Mouse (Mus musculus): ENCODE results near the gene Lingo1. TPM values are rescaled to one million over a fixed set of nuclear protein-coding genes. Genes with fewer than 3 reads are reported as not detected.
A peak's percentile ranks its signal among the peaks of the same experiment; 100 is the strongest.

Gene Lingo1
- polyA plus RNA-seq (2015; fragmentation: Nextera tagmentation; extraction: Ambion mirVana) = 1.3 TPM in 2 replicates

- 2% methylated on average over 73 of the region's 88 CpGs for WGBS
- no peak for ATAC-seq
- peak within 1 kb of the TSS; percentile 34 for H3K4me3 ChIP-seq (ENCODE audit: low read depth, low read length)
- no peaks in the 10 kb centered on the region for H3K36me3 ChIP-seq (ENCODE audit: insufficient read depth, low read length)
- TF ChIP-seq CTCF (IDR thresholded peaks at IDR 0.05) (no peak), EP300 (IDR thresholded peaks at IDR 0.05) (no peak)
- H3K27me3 ChIP-seq (replicated peaks; ENCODE audit: insufficient read depth, low read length) = peaks cover 34% of the 10 kb centered on the region
- no peak for DNase-seq (ENCODE audit: low spot score)
- peaks cover 3% of the 10 kb centered on the region; the same call in 1 of the 2 replicates for H3K4me1 ChIP-seq (ENCODE audit: insufficient read depth, low read depth, low read length)
- peak within 1 kb of the TSS; percentile 64 for H3K4me2 ChIP-seq (replicated peaks; ENCODE audit: low read depth, low read length)
- H3K9me3 ChIP-seq (ENCODE audit: low read length) = no peaks in the 10 kb centered on the region
- no peak within 1 kb of the TSS for H3K27ac ChIP-seq (ENCODE audit: low read length)
- H3K9ac ChIP-seq (replicated peaks; ENCODE audit: low read depth) = no peak within 1 kb of the TSS
Measured at GRCm38 (mm10) chr9:56795721-56796655, at the start of gene Lingo1. TSS of gene Lingo1 (minus strand) at chr9:56796468.

DNA sequence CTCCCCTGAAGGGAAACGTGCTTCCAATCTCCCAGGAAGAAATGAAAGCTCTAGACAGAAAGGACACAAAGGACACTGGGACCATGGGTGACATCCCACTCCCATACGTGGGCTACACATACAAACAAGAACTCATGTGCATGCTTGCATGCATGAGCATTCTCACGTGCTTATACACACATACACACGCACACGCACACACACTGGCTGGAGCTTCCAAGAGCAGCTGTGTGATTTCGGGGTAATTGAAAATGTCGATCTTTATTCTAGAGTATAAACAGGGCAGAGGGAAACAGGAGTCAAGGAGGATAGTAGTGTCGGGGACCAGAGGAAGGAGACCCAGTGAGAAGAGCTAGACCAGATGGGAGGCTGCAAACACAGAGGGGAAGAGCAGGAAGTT lies 48.4 kb upstream of the Lingo1 start:
- H3K27ac ChIP-seq (ENCODE audit: low read length) = no peak overlapping the region
- no peaks in the 10 kb centered on the region for H3K4me1 ChIP-seq (ENCODE audit: insufficient read depth, low read depth, low read length)
- no peak for ATAC-seq
- no peak overlapping the region for H3K4me3 ChIP-seq (ENCODE audit: low read depth, low read length)
- H3K4me2 ChIP-seq (replicated peaks; ENCODE audit: low read depth, low read length) = no peak overlapping the region
- WGBS = 55% methylated on average over 8 of the region's 8 CpGs
- TF ChIP-seq EP300 (IDR thresholded peaks at IDR 0.05) (no peak), CTCF (IDR thresholded peaks at IDR 0.05) (no peak)
- H3K9me3 ChIP-seq (ENCODE audit: low read length) = no peaks in the 10 kb centered on the region
- no peak for DNase-seq (ENCODE audit: low spot score)
- no peak overlapping the region for H3K9ac ChIP-seq (replicated peaks; ENCODE audit: low read depth)
- no peaks in the 10 kb centered on the region for H3K36me3 ChIP-seq (ENCODE audit: insufficient read depth, low read length)
- H3K27me3 ChIP-seq (replicated peaks; ENCODE audit: insufficient read depth, low read length) = no peaks in the 10 kb centered on the region

GRCm38 (mm10) chr9:56843679-56844188 lies 47.5 kb upstream of the Lingo1 start:
- Histone ChIP-seq H3K4me2 (replicated peaks; ENCODE audit: low read depth, low read length) (no peak overlapping the region), H3K4me3 (ENCODE audit: low read depth, low read length) (no peak overlapping the region), H3K36me3 (ENCODE audit: insufficient read depth, low read length) (no peaks in the 10 kb centered on the region), H3K27me3 (replicated peaks; ENCODE audit: insufficient read depth, low read length) (no peaks in the 10 kb centered on the region), H3K4me1 (ENCODE audit: insufficient read depth, low read depth, low read length) (no peaks in the 10 kb centered on the region), H3K9me3 (ENCODE audit: low read length) (no peaks in the 10 kb centered on the region), H3K9ac (replicated peaks; ENCODE audit: low read depth) (no peak overlapping the region), H3K27ac (ENCODE audit: low read length) (no peak overlapping the region)
- no peak for TF ChIP-seq EP300 (IDR thresholded peaks at IDR 0.05)
- peak; percentile 94 for TF ChIP-seq CTCF (IDR thresholded peaks at IDR 0.05)
- WGBS = 31% methylated on average over 7 of the region's 7 CpGs
- no peak; the same call in 1 of the 2 replicates for ATAC-seq
- DNase-seq (ENCODE audit: low spot score) = peak; percentile 70

GRCm38 (mm10) chr9:56842303-56842719 lies 46.0 kb upstream of the Lingo1 start:
- no peaks in the 10 kb centered on the region for H3K9me3 ChIP-seq (ENCODE audit: low read length)
- DNase-seq (ENCODE audit: low spot score) = no peak
- no peaks in the 10 kb centered on the region for H3K27me3 ChIP-seq (replicated peaks; ENCODE audit: insufficient read depth, low read length)
- no peaks in the 10 kb centered on the region for H3K4me1 ChIP-seq (ENCODE audit: insufficient read depth, low read depth, low read length)
- no peak overlapping the region for H3K4me2 ChIP-seq (replicated peaks; ENCODE audit: low read depth, low read length)
- H3K36me3 ChIP-seq (ENCODE audit: insufficient read depth, low read length) = no peaks in the 10 kb centered on the region
- no peak overlapping the region for H3K27ac ChIP-seq (ENCODE audit: low read length)
- no peak for ATAC-seq
- 40% methylated on average over 3 of the region's 3 CpGs for WGBS
- H3K9ac ChIP-seq (replicated peaks; ENCODE audit: low read depth) = no peak overlapping the region
- H3K4me3 ChIP-seq (ENCODE audit: low read depth, low read length) = no peak overlapping the region
- TF ChIP-seq EP300 (IDR thresholded peaks at IDR 0.05) (no peak), CTCF (IDR thresholded peaks at IDR 0.05) (no peak)

GRCm38 (mm10) chr9:56841864-56842263 lies 45.6 kb upstream of the Lingo1 start:
- no peak overlapping the region for H3K27ac ChIP-seq (ENCODE audit: low read length)
- ATAC-seq (no peak), DNase-seq (ENCODE audit: low spot score) (no peak)
- H3K4me3 ChIP-seq (ENCODE audit: low read depth, low read length) = no peak overlapping the region
- no peak overlapping the region for H3K9ac ChIP-seq (replicated peaks; ENCODE audit: low read depth)
- H3K27me3 ChIP-seq (replicated peaks; ENCODE audit: insufficient read depth, low read length) = no peaks in the 10 kb centered on the region
- no peaks in the 10 kb centered on the region for H3K4me1 ChIP-seq (ENCODE audit: insufficient read depth, low read depth, low read length)
- H3K36me3 ChIP-seq (ENCODE audit: insufficient read depth, low read length) = no peaks in the 10 kb centered on the region
- H3K9me3 ChIP-seq (ENCODE audit: low read length) = no peaks in the 10 kb centered on the region
- TF ChIP-seq EP300 (IDR thresholded peaks at IDR 0.05) (no peak), CTCF (IDR thresholded peaks at IDR 0.05) (no peak)
- no peak overlapping the region for H3K4me2 ChIP-seq (replicated peaks; ENCODE audit: low read depth, low read length)

DNA sequence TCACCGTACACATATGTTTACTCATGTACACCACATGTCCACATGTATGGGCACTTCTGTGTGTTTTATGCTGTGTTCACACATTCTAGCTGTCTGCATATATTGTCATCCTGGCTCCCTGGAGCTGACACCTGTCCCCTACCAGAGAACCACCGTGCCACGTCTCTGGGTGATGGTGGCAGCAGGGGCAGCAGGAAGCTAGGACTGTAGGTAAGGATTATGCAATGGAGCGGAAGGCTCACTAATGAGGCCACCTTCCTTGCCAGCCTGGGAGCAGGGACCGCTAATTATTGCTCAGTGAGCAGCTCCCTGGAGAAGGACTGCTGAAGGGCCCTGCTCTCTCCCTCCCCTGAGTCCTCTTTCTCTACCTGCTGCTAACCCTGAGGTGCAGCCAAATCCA lies 44.5 kb upstream of the Lingo1 start:
- no peak overlapping the region for H3K9ac ChIP-seq (replicated peaks; ENCODE audit: low read depth)
- H3K4me1 ChIP-seq (ENCODE audit: insufficient read depth, low read depth, low read length) = no peaks in the 10 kb centered on the region
- no peak for DNase-seq (ENCODE audit: low spot score)
- no peak overlapping the region for H3K27ac ChIP-seq (ENCODE audit: low read length)
- H3K4me3 ChIP-seq (ENCODE audit: low read depth, low read length) = no peak overlapping the region
- WGBS = 80% methylated on average over 5 of the region's 5 CpGs
- no peaks in the 10 kb centered on the region for H3K36me3 ChIP-seq (ENCODE audit: insufficient read depth, low read length)
- no peaks in the 10 kb centered on the region for H3K9me3 ChIP-seq (ENCODE audit: low read length)
- no peaks in the 10 kb centered on the region for H3K27me3 ChIP-seq (replicated peaks; ENCODE audit: insufficient read depth, low read length)
- TF ChIP-seq EP300 (IDR thresholded peaks at IDR 0.05) (no peak), CTCF (IDR thresholded peaks at IDR 0.05) (no peak)
- ATAC-seq = no peak
- no peak overlapping the region for H3K4me2 ChIP-seq (replicated peaks; ENCODE audit: low read depth, low read length)
